Mouse (Mus musculus) heart, postnatal 25 days (tissue): ENCODE measurements at regions not wholly inside any gene's neighbourhood (a gene's known extent, or its start where the extent isn't known, plus 50 kb on each side); places are given as distances from the start of the nearest gene placed in this dataset.
"Not testable (repeated sequence)": the region's sequence is repeated elsewhere in the genome, so short reads cannot be mapped to it uniquely, and the experiment has no call there.

Experiments
- DNase-seq: peaks from one replicate; pipeline ENCODE4 v3.0.0; 2022; ENCODE audit warnings: low spot score
- intact Hi-C: fragments of 180-260 bp; cut with DNase I; formaldehyde crosslinking; loops from one replicate; pipeline ENCODE4 v1.15.1; 2025

DNA sequence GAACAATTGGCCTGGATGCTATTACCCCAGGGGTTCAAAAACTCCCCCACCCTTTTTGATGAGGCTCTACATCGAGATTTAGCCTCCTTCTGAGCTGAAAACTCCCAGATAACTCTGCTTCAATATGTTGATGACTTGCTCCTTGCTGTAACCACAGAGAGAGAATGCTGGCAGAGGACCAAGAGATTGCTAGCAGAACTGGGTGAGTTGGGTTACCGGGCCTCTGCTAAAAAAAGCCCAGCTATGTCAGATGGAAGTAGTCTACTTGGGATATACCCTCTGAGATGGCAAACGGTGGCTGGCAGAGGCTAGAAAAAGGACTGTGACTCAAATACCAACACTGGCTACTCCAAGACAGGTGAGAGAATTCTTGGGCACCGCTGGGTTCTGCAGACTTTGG is 63.9 kb upstream of the Gm906 start:
- intact Hi-C loops, DNase-seq: not testable (repeated sequence)

DNA sequence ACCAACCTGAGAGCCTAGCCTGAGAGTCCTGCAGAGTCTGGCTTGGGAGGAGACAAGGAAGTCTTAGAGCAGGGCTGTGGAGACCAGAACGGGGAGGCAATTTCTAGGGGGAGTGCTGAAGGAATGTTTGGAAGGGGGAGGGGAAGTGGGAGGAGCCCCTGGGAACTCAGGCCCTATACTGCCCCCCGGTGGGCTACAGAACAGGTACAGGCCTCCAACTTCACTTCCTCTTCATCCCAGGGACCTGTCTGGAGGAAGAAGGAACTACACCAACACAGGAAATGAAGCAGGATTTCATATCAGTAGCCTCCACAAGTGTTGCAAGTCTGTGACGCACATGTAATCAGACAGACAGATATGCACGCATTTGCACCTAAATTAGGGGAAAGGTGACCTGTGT is 72.4 kb upstream of the Gm906 start:
- intact Hi-C loops = no loop called here

DNA sequence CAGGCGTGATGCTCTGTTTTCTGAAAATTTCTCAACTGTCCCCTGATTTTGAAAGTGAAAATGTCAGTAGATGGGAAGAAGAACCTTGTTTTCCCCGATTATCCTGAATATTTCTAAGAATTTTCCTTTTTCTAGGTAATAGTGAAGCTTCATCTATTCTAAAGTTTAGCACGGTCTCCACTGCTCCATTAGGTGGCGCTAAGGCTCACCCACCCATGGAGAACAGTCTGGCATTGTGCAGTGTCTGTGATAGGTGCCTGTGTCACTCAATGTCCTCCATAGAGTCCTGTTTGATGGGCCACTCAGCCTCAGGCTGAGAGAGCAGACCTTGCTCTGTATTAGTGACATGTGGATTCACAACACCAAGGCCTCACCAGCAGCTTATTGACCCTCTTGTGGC is 78.5 kb upstream of the Gm906 start:
- intact Hi-C loops = loop anchor here (5.0 kb wide), 1 partner anchor 434 kb away; no protein-coding TSS in a partner anchor
- DNase-seq = no peak

More for the DNA sequence above, 72.4 kb upstream of the Gm906 start:
- DNase-seq = no peak

DNA sequence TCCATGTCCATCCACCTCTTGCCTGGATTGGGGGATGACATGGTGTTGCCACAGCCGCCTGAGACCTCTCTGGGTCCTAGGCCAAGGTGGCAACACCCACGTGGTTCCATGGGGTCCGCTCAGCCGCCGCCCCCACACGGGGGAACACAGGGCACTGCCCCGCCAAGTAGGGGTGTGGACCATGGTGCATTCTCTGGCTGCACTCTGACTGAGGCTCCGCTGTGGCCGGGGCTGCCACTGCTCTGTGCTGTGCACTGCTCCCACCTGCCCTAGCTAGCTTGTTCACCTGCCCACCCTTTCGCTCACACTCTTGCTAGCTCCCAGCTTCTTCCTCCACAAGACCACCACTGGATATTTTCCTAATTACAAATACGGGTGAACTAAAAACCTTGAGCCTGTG is 73.5 kb upstream of the Fbxw17 start:
- intact Hi-C loops = no loop called here
- no peak for DNase-seq

DNA sequence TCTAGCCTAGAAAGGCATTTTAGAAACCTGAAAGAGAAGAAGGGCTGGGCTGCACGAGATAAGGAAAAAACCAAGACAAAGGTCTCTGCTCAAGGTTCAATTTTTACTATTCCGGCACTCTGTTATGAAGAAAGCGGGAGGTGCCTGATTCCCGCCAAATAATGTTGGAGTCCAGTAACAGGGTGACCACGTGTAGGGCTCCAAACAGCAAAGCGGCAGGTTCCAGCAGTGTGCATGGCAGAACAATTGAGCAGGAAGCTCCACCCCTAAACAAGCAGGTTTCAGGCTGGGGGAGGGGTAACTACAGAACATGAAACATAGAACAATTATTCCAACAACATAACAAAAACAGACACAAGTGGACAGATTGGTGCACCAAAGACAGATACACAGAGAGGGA is 65.7 kb upstream of the Fbxw17 start:
- intact Hi-C loops = no loop called here
- no peak for DNase-seq

DNA sequence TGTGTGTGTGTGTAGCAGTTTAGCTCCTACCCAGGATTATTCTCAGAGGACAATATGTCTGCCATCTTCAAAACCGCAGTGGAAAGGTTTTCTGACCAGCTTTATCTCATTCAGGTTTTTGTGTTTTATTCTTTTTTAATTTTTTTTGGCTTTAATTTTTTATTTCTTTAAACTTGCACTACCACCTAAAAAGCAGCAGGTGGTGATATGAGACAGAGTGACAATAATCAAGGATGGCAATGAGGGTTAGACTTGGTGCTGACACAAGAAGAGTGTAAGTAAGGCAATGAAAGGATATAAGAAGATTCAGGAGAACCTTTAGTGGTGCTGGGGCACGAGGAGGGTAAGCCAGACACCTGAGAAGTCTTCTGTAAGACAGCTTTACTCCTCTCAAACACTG is 62.4 kb upstream of the Fbxw17 start:
- intact Hi-C loops = no loop called here
- DNase-seq = no peak

DNA sequence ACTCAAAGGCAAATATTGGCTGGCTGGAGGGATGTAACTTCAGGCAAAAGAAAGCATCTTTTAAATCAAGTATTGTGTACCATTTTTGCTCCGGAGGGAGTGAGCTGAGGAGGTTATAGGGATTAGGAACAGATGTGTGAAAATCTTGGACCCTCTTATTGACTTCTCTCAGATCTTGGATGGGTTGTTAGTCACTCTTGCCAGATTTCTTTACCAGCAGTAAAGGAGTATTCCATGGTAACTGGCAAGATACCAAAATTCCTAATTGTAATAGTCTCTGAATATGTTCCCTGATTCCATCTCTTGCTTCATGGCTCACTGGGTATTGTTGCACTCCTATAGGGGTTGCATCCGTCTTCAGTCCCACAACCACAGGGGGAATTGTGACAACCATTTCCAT is 58.1 kb upstream of the Fbxw17 start:
- intact Hi-C loops = no loop called here
- no peak for DNase-seq
